Mouse (Mus musculus): Measurements from ENCODE around the gene Pdzd8.

GRCm38 (mm10) chr19:59382416-59382917 lies 36.9 kb upstream of the Pdzd8 start:
- TF ChIP-seq POLR2A (IDR thresholded peaks at IDR 0.05; ENCODE audit: low read depth, low read length) (no peak), CTCF (IDR thresholded peaks at IDR 0.05; ENCODE audit: extremely low read depth, insufficient read length, insufficient replicate concordance, low read depth, low read length) (no peak; the same call in 1 of the 2 replicates)
